Mouse (Mus musculus): Measurements from ENCODE around the gene Slc6a6. TPM values are rescaled to one million over a fixed set of nuclear protein-coding genes. Genes with fewer than 3 reads are reported as not detected.
A peak's percentile ranks its signal among the peaks of the same experiment; 100 is the strongest.

Gene Slc6a6
- 43.6 and 45.6 TPM in 2 replicates for polyA plus RNA-seq (2014; fragmentation: Nextera tagmentation; extraction: Ambion mirVana)

DNA sequence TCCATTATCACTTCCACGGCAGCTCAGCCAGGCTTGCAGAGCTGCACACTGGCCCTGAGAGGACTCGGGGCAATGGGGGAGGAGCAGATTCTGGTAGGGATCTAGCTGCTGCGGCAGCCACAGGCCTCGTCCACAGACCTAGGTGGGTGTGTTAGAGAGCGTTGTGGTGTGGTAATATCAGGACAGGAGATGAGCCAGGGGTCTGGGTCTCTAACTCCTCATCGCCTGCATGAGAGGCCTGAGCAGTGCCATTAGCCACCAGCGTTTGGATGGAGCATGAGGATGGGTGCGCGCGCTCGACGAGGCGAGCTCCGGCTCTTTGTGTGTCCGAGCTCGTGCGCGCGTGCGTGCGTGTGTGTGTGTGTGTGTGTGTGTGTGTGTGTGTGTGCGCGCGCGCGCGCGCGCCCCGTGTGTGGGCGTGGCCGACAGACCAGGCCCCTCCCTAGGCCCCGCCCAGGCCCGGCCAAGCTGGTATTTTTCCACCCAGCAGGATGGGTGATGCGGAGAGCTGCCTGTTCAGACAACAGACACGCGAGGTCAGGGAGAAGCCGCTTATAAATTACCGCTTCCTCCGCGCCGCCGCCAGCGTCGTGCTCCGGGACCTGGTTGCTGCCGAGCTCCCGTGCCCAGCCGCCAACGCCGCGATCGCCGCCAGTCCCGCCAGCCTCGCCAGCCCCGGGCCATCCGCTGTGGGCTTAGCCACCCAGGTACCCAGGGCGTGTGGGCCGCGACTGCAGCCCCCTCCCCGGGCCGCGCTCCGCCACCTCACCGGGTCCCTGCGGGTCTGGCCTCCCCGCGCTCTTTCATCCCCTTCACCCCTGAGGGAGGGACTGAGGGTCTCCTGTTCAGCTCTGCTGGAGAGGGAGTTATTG is at the start of gene Slc6a6:
Gene Slc6a6 (plus strand): TSS at position 452 of the 872 bp plus-strand sequence.
- peaks cover 18% of the 10 kb centered on the region for H3K4me1 ChIP-seq (ENCODE audit: control insufficient read depth, insufficient read depth, low read length)
- ATAC-seq (ENCODE audit: low FRiP score): peak; percentile 91
- H3K27ac ChIP-seq (ENCODE audit: low read depth, low read length): peak within 1 kb of the TSS; percentile 91
- WGBS: under 1% methylated on average over 43 of the region's 69 CpGs
- peak within 1 kb of the TSS; percentile 81 for H3K4me2 ChIP-seq
- H3K36me3 ChIP-seq (ENCODE audit: control insufficient read depth, insufficient read depth, low read length): no peaks in the 10 kb centered on the region
- H3K4me3 ChIP-seq (ENCODE audit: low read depth, low read length): peak within 1 kb of the TSS; percentile 85
- peak within 1 kb of the TSS; percentile 88 for H3K9ac ChIP-seq (ENCODE audit: low read length)
- no peaks in the 10 kb centered on the region for H3K9me3 ChIP-seq (ENCODE audit: control insufficient read depth, low read length)
- DNase-seq (ENCODE audit: low spot score, missing footprints): peak; percentile 100
- H3K27me3 ChIP-seq (ENCODE audit: control insufficient read depth, insufficient read depth, low read length): no peaks in the 10 kb centered on the region

DNA sequence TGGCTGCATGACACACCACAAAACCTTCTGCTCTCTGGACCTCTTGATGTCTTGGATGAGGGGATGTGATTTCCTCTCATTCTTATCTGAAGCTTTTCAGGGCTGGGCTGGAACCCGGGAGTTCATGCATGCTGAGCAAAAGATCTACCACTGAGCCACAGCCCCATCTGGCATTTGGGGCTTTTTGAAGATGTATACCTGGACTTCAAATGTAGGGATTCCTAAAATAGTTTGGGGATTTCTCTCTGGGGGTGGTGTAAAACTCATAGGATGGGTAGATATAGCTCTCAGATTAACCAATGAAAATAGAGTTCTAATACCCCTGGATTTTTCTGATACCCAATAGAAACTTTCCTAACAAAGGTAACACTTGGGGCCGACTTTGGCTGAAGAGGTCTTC is 49.4 kb upstream of the Slc6a6 start:
- H3K9ac ChIP-seq (ENCODE audit: low read length): no peak overlapping the region
- no peak overlapping the region for H3K27ac ChIP-seq (ENCODE audit: low read depth, low read length)
- H3K27me3 ChIP-seq (ENCODE audit: control insufficient read depth, insufficient read depth, low read length): no peaks in the 10 kb centered on the region
- H3K4me2 ChIP-seq: no peak overlapping the region
- no peak for DNase-seq (ENCODE audit: low spot score, missing footprints)
- ATAC-seq (ENCODE audit: low FRiP score): no peak
- WGBS: 75% methylated on average over 2 of the region's 2 CpGs
- no peaks in the 10 kb centered on the region for H3K4me1 ChIP-seq (ENCODE audit: control insufficient read depth, insufficient read depth, low read length)
- H3K36me3 ChIP-seq (ENCODE audit: control insufficient read depth, insufficient read depth, low read length): no peaks in the 10 kb centered on the region
- no peaks in the 10 kb centered on the region for H3K9me3 ChIP-seq (ENCODE audit: control insufficient read depth, low read length)
- no peak overlapping the region for H3K4me3 ChIP-seq (ENCODE audit: low read depth, low read length)

DNA sequence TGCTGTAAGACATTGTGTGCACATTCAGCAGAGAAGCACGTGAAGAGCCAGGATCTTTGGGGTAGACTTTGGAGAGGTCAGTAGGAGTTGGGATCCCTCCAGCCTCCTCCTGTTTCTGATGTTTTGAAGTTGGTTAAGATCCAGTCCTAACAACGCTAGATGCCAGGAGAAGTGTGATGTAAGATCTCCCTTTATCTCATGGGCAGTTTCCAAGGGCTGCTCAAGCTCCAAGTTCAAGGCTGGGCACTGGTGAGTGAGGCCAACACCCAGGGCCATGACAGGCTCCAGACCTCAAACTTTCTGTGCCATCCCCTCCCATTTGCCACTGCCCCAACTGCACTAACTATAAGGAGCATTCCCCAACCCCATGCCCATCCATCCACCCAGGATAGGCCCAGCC is 49.0 kb upstream of the Slc6a6 start:
- no peak overlapping the region for H3K27ac ChIP-seq (ENCODE audit: low read depth, low read length)
- no peaks in the 10 kb centered on the region for H3K9me3 ChIP-seq (ENCODE audit: control insufficient read depth, low read length)
- no peaks in the 10 kb centered on the region for H3K27me3 ChIP-seq (ENCODE audit: control insufficient read depth, insufficient read depth, low read length)
- H3K4me2 ChIP-seq: no peak overlapping the region
- peak; percentile 17 for DNase-seq (ENCODE audit: low spot score, missing footprints)
- H3K9ac ChIP-seq (ENCODE audit: low read length): no peak overlapping the region
- no peaks in the 10 kb centered on the region for H3K4me1 ChIP-seq (ENCODE audit: control insufficient read depth, insufficient read depth, low read length)
- no peak overlapping the region for H3K4me3 ChIP-seq (ENCODE audit: low read depth, low read length)
- ATAC-seq (ENCODE audit: low FRiP score): no peak
- WGBS: 76% methylated on average over 2 of the region's 2 CpGs
- no peaks in the 10 kb centered on the region for H3K36me3 ChIP-seq (ENCODE audit: control insufficient read depth, insufficient read depth, low read length)

DNA sequence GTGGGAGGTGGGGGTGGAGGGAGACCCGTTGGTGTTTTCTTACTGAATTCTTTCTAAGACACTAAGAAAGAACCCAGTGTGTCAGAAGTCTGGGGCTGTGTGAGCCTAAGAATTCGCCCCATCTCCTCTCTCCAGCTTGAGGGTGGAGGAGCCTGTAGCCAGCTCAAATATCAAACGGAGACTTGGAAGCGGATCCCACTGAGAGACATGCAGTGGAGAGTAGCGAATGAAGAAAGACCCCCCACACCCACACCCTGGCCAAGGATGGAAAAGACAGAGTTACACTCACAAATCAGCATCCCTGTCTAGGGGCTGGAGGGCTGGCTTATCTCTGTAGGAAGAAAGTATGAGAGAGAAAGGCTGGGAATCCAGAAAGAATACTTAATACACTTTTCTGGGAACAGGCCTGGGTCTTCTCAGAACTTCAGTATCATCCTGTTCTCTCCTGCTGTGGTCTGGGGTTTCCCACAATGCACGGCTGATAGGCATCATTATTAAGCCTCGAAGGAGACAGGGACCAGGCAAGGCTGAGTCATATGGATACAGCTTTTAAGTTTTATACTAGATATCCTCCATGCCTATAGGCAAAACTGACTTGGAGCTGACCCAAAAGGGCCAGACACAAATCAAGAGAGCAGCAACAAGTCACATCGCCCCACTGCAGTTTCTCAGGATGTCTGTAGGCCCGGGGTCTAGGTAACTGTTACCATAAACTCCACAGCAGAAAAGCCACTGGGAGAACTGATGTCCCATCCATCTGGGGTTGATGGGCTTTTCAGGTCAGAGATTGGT is 45.5 kb upstream of the Slc6a6 start:
- H3K4me1 ChIP-seq (ENCODE audit: control insufficient read depth, insufficient read depth, low read length): no peaks in the 10 kb centered on the region
- ATAC-seq (ENCODE audit: low FRiP score) (no peak), DNase-seq (ENCODE audit: low spot score, missing footprints) (peak; percentile 78)
- no peaks in the 10 kb centered on the region for H3K36me3 ChIP-seq (ENCODE audit: control insufficient read depth, insufficient read depth, low read length)
- H3K27me3 ChIP-seq (ENCODE audit: control insufficient read depth, insufficient read depth, low read length): no peaks in the 10 kb centered on the region
- no peak overlapping the region for H3K27ac ChIP-seq (ENCODE audit: low read depth, low read length)
- no peak overlapping the region for H3K4me3 ChIP-seq (ENCODE audit: low read depth, low read length)
- 0 out of 2 replicates have a peak overlapping the region, but pooled peaks have one; percentile 27 for H3K9ac ChIP-seq (ENCODE audit: low read length)
- H3K4me2 ChIP-seq: no peak overlapping the region
- 29% methylated on average over 9 of the region's 9 CpGs for WGBS
- no peaks in the 10 kb centered on the region for H3K9me3 ChIP-seq (ENCODE audit: control insufficient read depth, low read length)

DNA sequence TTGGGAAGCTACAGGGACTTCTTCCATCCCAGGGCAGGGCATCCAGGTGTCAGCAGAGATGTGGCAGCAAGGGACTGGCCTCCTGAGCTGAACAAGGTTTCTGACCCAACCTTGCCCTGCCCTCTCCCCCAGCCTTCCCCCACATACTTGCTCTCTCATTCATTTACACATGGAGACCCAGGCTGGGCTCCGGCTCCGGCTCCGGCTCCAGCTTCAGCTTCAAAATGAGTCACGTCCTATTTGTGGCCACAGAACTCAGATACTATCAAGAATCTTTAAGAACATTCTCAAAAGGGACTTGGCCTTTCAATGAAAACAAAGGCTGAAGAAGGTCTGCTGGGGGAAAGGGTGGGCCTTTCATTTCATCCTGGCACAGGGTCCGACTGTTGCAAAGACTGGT is 40.8 kb upstream of the Slc6a6 start:
- 90% methylated on average over 5 of the region's 5 CpGs for WGBS
- no peaks in the 10 kb centered on the region for H3K27me3 ChIP-seq (ENCODE audit: control insufficient read depth, insufficient read depth, low read length)
- no peak for ATAC-seq (ENCODE audit: low FRiP score)

DNA sequence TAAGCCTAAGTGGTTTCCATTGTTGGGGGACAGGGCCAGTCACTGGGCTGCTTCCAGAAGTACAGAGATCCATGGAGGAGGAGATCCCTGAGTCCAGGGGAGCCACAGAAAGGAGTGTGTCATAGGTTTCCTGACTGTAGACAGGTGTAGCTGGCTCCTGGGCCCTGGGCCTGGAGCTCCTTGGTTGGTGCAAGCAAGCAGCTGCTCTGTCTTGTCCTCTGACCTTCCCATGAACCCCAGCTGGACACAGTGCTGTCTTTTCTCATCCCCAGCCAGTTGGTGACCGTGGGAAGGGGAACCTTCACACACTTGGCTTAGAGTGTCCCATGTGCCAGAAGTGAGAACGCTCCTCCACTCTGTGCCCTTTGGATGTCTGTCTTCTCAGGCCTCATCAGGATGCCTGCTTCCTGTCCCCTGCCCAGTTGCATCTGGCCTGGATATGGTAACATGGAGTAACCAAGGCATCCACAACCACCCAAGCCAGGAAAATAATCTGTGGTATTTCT is 40.4 kb upstream of the Slc6a6 start:
- Histone ChIP-seq H3K9me3 (ENCODE audit: control insufficient read depth, low read length) (no peaks in the 10 kb centered on the region), H3K27ac (ENCODE audit: low read depth, low read length) (no peak overlapping the region), H3K9ac (ENCODE audit: low read length) (no peak overlapping the region), H3K27me3 (ENCODE audit: control insufficient read depth, insufficient read depth, low read length) (no peaks in the 10 kb centered on the region), H3K4me1 (ENCODE audit: control insufficient read depth, insufficient read depth, low read length) (no peaks in the 10 kb centered on the region), H3K4me2 (no peak overlapping the region), H3K4me3 (ENCODE audit: low read depth, low read length) (no peak overlapping the region), H3K36me3 (ENCODE audit: control insufficient read depth, insufficient read depth, low read length) (no peaks in the 10 kb centered on the region)
- ATAC-seq (ENCODE audit: low FRiP score) (no peak), DNase-seq (ENCODE audit: low spot score, missing footprints) (peak; percentile 47)
- WGBS: 95% methylated on average over 2 of the region's 2 CpGs

More for the DNA sequence above, 40.8 kb upstream of the Slc6a6 start:
- Histone ChIP-seq H3K9me3 (ENCODE audit: control insufficient read depth, low read length) (no peaks in the 10 kb centered on the region), H3K4me1 (ENCODE audit: control insufficient read depth, insufficient read depth, low read length) (no peaks in the 10 kb centered on the region), H3K4me2 (no peak overlapping the region), H3K4me3 (ENCODE audit: low read depth, low read length) (no peak overlapping the region), H3K9ac (ENCODE audit: low read length) (no peak overlapping the region), H3K36me3 (ENCODE audit: control insufficient read depth, insufficient read depth, low read length) (no peaks in the 10 kb centered on the region), H3K27ac (ENCODE audit: low read depth, low read length) (no peak overlapping the region)
- no peak for DNase-seq (ENCODE audit: low spot score, missing footprints)

DNA sequence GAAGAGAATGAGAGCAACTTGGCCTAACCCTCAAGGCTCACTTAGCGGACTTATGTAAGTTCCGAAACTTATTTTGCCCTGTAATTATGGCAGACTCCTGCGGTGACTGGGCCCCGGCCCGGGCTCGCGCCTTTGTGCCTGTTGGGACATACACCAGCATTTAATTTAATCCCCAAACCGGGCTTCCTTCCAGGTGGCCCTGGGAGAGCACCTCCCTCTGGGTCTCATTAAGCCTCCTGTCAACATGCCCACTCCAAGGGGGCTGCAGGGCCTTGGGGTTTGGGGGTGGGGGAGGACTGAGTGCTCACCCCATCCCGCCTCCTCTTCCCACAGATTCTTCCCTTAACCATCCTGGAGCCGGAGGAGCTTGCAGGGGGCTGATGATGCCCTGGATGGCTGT is 37.8 kb upstream of the Slc6a6 start:
- Histone ChIP-seq H3K4me2 (no peak overlapping the region), H3K36me3 (ENCODE audit: control insufficient read depth, insufficient read depth, low read length) (no peaks in the 10 kb centered on the region), H3K4me1 (ENCODE audit: control insufficient read depth, insufficient read depth, low read length) (no peaks in the 10 kb centered on the region), H3K9ac (ENCODE audit: low read length) (no peak overlapping the region), H3K9me3 (ENCODE audit: control insufficient read depth, low read length) (no peaks in the 10 kb centered on the region), H3K4me3 (ENCODE audit: low read depth, low read length) (no peak overlapping the region), H3K27me3 (ENCODE audit: control insufficient read depth, insufficient read depth, low read length) (no peaks in the 10 kb centered on the region), H3K27ac (ENCODE audit: low read depth, low read length) (no peak overlapping the region)
- ATAC-seq (ENCODE audit: low FRiP score) (no peak), DNase-seq (ENCODE audit: low spot score, missing footprints) (peak; percentile 31)
- WGBS: 64% methylated on average over 10 of the region's 10 CpGs

DNA sequence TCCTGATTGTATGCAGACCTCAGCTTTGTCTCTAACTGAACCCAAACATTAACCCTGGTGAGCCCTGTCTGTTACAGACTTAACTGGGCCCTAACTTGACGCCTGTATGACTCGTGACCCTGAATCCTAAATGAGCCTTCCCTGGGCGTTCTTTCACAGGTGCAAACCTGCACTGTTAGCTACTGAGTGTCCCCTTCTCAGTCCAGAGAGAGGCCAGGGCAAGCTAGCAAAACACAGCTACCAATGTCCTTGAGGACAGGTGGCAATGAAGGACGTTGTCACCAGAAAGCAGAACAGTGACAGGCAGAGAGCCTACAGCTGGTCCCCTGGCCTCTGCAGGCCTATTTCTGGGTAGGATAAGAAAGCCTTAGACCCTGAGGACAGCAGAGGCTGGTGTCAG is 37.0 kb upstream of the Slc6a6 start:
- Histone ChIP-seq H3K4me2 (no peak overlapping the region), H3K9ac (ENCODE audit: low read length) (no peak overlapping the region), H3K27me3 (ENCODE audit: control insufficient read depth, insufficient read depth, low read length) (no peaks in the 10 kb centered on the region), H3K9me3 (ENCODE audit: control insufficient read depth, low read length) (no peaks in the 10 kb centered on the region), H3K4me3 (ENCODE audit: low read depth, low read length) (no peak overlapping the region), H3K27ac (ENCODE audit: low read depth, low read length) (no peak overlapping the region), H3K36me3 (ENCODE audit: control insufficient read depth, insufficient read depth, low read length) (no peaks in the 10 kb centered on the region), H3K4me1 (ENCODE audit: control insufficient read depth, insufficient read depth, low read length) (no peaks in the 10 kb centered on the region)
- no peak for ATAC-seq (ENCODE audit: low FRiP score)
- 78% methylated on average over 4 of the region's 4 CpGs for WGBS
- peak; percentile 39 for DNase-seq (ENCODE audit: low spot score, missing footprints)

DNA sequence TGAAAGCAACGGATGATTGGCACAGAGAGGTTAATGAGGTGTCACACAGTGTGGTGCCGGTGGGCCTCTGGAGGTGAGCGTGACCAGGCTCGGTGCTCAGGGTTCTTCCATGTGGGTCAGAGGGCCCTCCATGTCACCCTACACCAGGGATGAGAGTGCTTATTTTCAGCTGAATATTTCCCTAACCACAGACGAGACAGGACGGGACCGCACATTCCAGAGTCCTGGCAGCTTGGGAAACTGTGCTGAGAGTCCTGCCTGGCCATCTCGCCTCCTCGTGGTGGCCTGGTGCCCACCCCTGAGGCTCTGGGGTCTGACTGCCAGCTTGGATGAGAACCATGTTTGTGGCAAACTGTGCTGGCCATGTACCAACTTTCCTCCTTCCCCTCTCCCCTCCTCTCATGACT is 36.5 kb upstream of the Slc6a6 start:
- ATAC-seq (ENCODE audit: low FRiP score) (no peak), DNase-seq (ENCODE audit: low spot score, missing footprints) (peak; percentile 59)
- WGBS: 82% methylated on average over 9 of the region's 9 CpGs
- no peaks in the 10 kb centered on the region for H3K4me1 ChIP-seq (ENCODE audit: control insufficient read depth, insufficient read depth, low read length)
- H3K27me3 ChIP-seq (ENCODE audit: control insufficient read depth, insufficient read depth, low read length): no peaks in the 10 kb centered on the region
- H3K4me3 ChIP-seq (ENCODE audit: low read depth, low read length): no peak overlapping the region
- H3K4me2 ChIP-seq: no peak overlapping the region
- H3K36me3 ChIP-seq (ENCODE audit: control insufficient read depth, insufficient read depth, low read length): no peaks in the 10 kb centered on the region
- H3K9ac ChIP-seq (ENCODE audit: low read length): no peak overlapping the region
- no peak overlapping the region for H3K27ac ChIP-seq (ENCODE audit: low read depth, low read length)
- no peaks in the 10 kb centered on the region for H3K9me3 ChIP-seq (ENCODE audit: control insufficient read depth, low read length)

Data from midbrain, embryonic 11.5 days (tissue).